17 mouse cellular contexts compared by ENCODE assay signal in the genomic region with DNA sequence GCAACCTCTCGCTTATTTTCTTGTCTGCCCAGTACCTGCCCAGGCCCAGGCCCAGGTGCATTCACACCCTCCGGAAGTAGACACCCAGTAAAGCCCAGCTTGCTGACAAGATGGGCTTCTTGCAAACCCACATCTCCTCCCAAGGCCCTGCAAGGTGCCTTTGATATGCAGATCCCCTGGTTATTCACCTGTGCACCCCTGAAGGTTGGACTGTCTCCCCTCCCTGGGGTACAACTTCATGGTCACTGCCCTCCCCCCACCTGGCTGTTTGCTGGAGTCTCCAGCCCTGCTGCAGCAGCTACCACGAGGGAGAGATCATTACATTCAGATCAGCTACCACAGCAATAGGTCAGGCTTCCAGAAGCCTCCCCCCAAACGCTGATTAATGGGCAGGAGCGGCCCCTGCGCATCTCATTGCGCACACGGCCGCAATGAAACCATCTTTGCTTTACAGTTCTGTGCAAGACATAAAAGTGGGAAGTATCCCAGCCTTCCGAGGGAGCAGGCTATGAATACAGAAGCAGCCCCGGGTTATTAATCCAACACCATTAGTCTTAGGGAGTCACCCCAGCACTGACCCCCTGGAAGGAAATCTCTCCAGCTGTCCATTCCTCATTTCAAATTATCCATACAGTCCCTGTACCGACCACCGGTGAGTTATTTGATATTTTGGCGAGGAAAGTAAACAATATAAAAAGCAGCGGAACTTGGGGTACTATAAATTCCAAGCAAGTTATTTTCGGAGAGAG.
DNase-seq lines count a peak whose midpoint lies in the region; ATAC-seq and TF ChIP-seq lines count a peak whose summit lies in the region.
"Had no signal": no experiment of that assay in that cellular context is flagged by ENCODE, and none has a peak within 500 bp of the region (broad histone marks: within the 10 kb centered on the region; RNA-seq: fewer than 3 reads in every experiment).

No protein-coding gene starts in this region.

- WGBS in kidney, postnatal 0 days = 16% methylated on average over 16 of the region's 16 CpGs
- 43% methylated on average over 16 of the region's 16 CpGs for WGBS in hindbrain, embryonic 14.5 days
- 56% methylated on average over 16 of the region's 16 CpGs for WGBS in midbrain, embryonic 13.5 days
- WGBS in neural tube, embryonic 15.5 days = 14% methylated on average over 16 of the region's 16 CpGs
- WGBS in heart, embryonic 10.5 days = 59% methylated on average over 16 of the region's 16 CpGs

- no peak overlapping the region for H3K27ac ChIP-seq in kidney, postnatal 0 days
- peak overlapping the region; percentile 59 for H3K27ac ChIP-seq in hindbrain, embryonic 14.5 days
- H3K27ac ChIP-seq in midbrain, embryonic 13.5 days = peak overlapping the region; percentile 40
- peak overlapping the region; percentile 68 for H3K27ac ChIP-seq in neural tube, embryonic 15.5 days (replicated peaks)
- no peak overlapping the region for H3K27ac ChIP-seq in heart, embryonic 10.5 days
- H3K27ac ChIP-seq: limb, embryonic 12.5 days; liver, embryonic 14.5 days; stomach, postnatal 0 days had no signal

- no peak overlapping the region for H3K4me3 ChIP-seq in kidney, postnatal 0 days (replicated peaks; ENCODE audit: low read depth, low read length)
- H3K4me3 ChIP-seq in hindbrain, embryonic 14.5 days (replicated peaks; ENCODE audit: low read length) = no peak overlapping the region
- H3K4me3 ChIP-seq in midbrain, embryonic 13.5 days (replicated peaks) = no peak overlapping the region
- no peak overlapping the region for H3K4me3 ChIP-seq in neural tube, embryonic 15.5 days (replicated peaks)
- no peak overlapping the region for H3K4me3 ChIP-seq in heart, embryonic 10.5 days
- H3K4me3 ChIP-seq: limb, embryonic 12.5 days; myocyte had no signal

- DNase-seq in kidney, postnatal 0 days (ENCODE audit: low spot score) = peak; percentile 5
- no peak for DNase-seq in kidney, adult 8-10 months
- DNase-seq in hindbrain, embryonic 14.5 days (ENCODE audit: low spot score) = no peak
- no peak for DNase-seq in frontal cortex, postnatal 25 days (ENCODE audit: low spot score in 2 of 2)
- no peak for DNase-seq in cerebellum, adult 9-10 months
- DNase-seq in heart, embryonic 10.5 days (ENCODE audit: low spot score) = no peak
- DNase-seq: B cell, adult 2 months; gastrocnemius, postnatal 36 days; right cerebral cortex, postnatal 25 days had no signal

- TF ChIP-seq CTCF in kidney, postnatal 0 days (IDR thresholded peaks at IDR 0.05; ENCODE audit: low read depth) = no peak

- ATAC-seq in kidney, postnatal 0 days (replicated peaks; ENCODE audit: low FRiP score, low read depth) = no peak
- peak; percentile 46 for ATAC-seq in hindbrain, embryonic 14.5 days (ENCODE audit: low FRiP score)
- ATAC-seq in midbrain, embryonic 13.5 days = peak; percentile 44
- ATAC-seq in neural tube, embryonic 15.5 days (ENCODE audit: low FRiP score) = peak; percentile 51
- ATAC-seq: intestine, embryonic 16.5 days had no signal

- H3K9ac ChIP-seq in kidney, postnatal 0 days (ENCODE audit: low read depth, low read length) = no peak overlapping the region
- peak overlapping the region; percentile 28; the same call in 1 of the 2 replicates for H3K9ac ChIP-seq in hindbrain, embryonic 14.5 days
- H3K9ac ChIP-seq in midbrain, embryonic 13.5 days (replicated peaks) = 0 out of 2 replicates have a peak overlapping the region, but pooled peaks have one; percentile 20
- H3K9ac ChIP-seq in neural tube, embryonic 15.5 days (replicated peaks) = no peak overlapping the region
- H3K9ac ChIP-seq: limb, embryonic 12.5 days; liver, embryonic 14.5 days had no signal

- no peaks in the 10 kb centered on the region for H3K36me3 ChIP-seq in kidney, postnatal 0 days (ENCODE audit: insufficient read depth, low read length)
- H3K36me3 ChIP-seq in hindbrain, embryonic 14.5 days (replicated peaks; ENCODE audit: control insufficient read depth, insufficient read depth) = no peaks in the 10 kb centered on the region
- H3K36me3 ChIP-seq in midbrain, embryonic 13.5 days = no peaks in the 10 kb centered on the region
- no peaks in the 10 kb centered on the region for H3K36me3 ChIP-seq in neural tube, embryonic 15.5 days
- H3K36me3 ChIP-seq in heart, embryonic 10.5 days = no peaks in the 10 kb centered on the region
- H3K36me3 ChIP-seq: limb, embryonic 12.5 days had no signal

- H3K9me3 ChIP-seq in kidney, postnatal 0 days (replicated peaks; ENCODE audit: low read length) = no peaks in the 10 kb centered on the region
- H3K9me3 ChIP-seq in hindbrain, embryonic 14.5 days (ENCODE audit: control insufficient read depth, low read length) = no peaks in the 10 kb centered on the region
- H3K9me3 ChIP-seq in midbrain, embryonic 13.5 days = no peaks in the 10 kb centered on the region
- no peaks in the 10 kb centered on the region for H3K9me3 ChIP-seq in neural tube, embryonic 15.5 days (replicated peaks)
- no peaks in the 10 kb centered on the region for H3K9me3 ChIP-seq in heart, embryonic 10.5 days
- H3K9me3 ChIP-seq: limb, embryonic 12.5 days had no signal

- H3K4me1 ChIP-seq in kidney, postnatal 0 days (replicated peaks; ENCODE audit: insufficient read depth, low read length) = no peaks in the 10 kb centered on the region; the same call in 1 of the 2 replicates
- H3K4me1 ChIP-seq in hindbrain, embryonic 14.5 days (replicated peaks; ENCODE audit: control insufficient read depth, insufficient read depth, low read length) = peaks cover 32% of the 10 kb centered on the region
- H3K4me1 ChIP-seq in midbrain, embryonic 13.5 days (replicated peaks) = peaks cover 29% of the 10 kb centered on the region
- peaks cover 32% of the 10 kb centered on the region for H3K4me1 ChIP-seq in neural tube, embryonic 15.5 days
- no peaks in the 10 kb centered on the region for H3K4me1 ChIP-seq in heart, embryonic 10.5 days

- no peaks in the 10 kb centered on the region for H3K27me3 ChIP-seq in kidney, postnatal 0 days (ENCODE audit: insufficient read depth, low read length)
- H3K27me3 ChIP-seq in hindbrain, embryonic 14.5 days (ENCODE audit: control insufficient read depth, insufficient read depth, low read length) = no peaks in the 10 kb centered on the region
- H3K27me3 ChIP-seq in midbrain, embryonic 13.5 days = no peaks in the 10 kb centered on the region
- no peaks in the 10 kb centered on the region for H3K27me3 ChIP-seq in neural tube, embryonic 15.5 days (replicated peaks)
- peaks cover 9% of the 10 kb centered on the region; the same call in 1 of the 2 replicates for H3K27me3 ChIP-seq in heart, embryonic 10.5 days (ENCODE audit: insufficient read depth, poor library complexity, severe bottlenecking)
- H3K27me3 ChIP-seq: limb, embryonic 12.5 days had no signal

- H3K4me2 ChIP-seq in kidney, postnatal 0 days (ENCODE audit: low read length) = no peak overlapping the region
- H3K4me2 ChIP-seq in hindbrain, embryonic 14.5 days (replicated peaks) = 0 out of 2 replicates have a peak overlapping the region, but pooled peaks have one; percentile 4
- H3K4me2 ChIP-seq in midbrain, embryonic 13.5 days (replicated peaks) = no peak overlapping the region
- peak overlapping the region; percentile 4; the same call in 1 of the 2 replicates for H3K4me2 ChIP-seq in neural tube, embryonic 15.5 days
- H3K4me2 ChIP-seq: heart, embryonic 11.5 days; limb, embryonic 12.5 days had no signal

Comparison
In these comparisons a context has a peak if more than half of its experiments do, and no peak if none do; other contexts are left out.
1. H3K27ac ChIP-seq: peak in hindbrain, embryonic 14.5 days (single experiment), midbrain, embryonic 13.5 days (single experiment) and neural tube, embryonic 15.5 days (single experiment); none in kidney, postnatal 0 days (single experiment) and heart, embryonic 10.5 days (single experiment).
2. H3K4me2 ChIP-seq: peak in hindbrain, embryonic 14.5 days (single experiment) and neural tube, embryonic 15.5 days (single experiment); none in kidney, postnatal 0 days (single experiment) and midbrain, embryonic 13.5 days (single experiment).
3. H3K9ac ChIP-seq: peak in hindbrain, embryonic 14.5 days (single experiment) and midbrain, embryonic 13.5 days (single experiment); none in kidney, postnatal 0 days (single experiment) and neural tube, embryonic 15.5 days (single experiment).